Mouse (Mus musculus) forebrain, embryonic 14.5 days (tissue): ENCODE data around the gene Sipa1l1. TPM values are rescaled to one million over a fixed set of nuclear protein-coding genes. Genes with fewer than 3 reads are reported as not detected.

Experiments
- ATAC-seq: fragments of 200-750 bp; cut with Nextera tagmentation; 2 replicates; pipeline ENCODE4 v1.8.0; 2017; ENCODE audit warnings: mild to moderate bottlenecking, moderate library complexity
- DNase-seq: peaks from one replicate; pipeline ENCODE4 v3.0.0-alpha.2; 2015; ENCODE audit warnings: low spot score
- H3K27ac ChIP-seq: fragments of 300-500 bp; sonication (generic); 2 replicates; pipeline ENCODE4 v1.5.1; 2014; ENCODE audit warnings: low read depth, mild to moderate bottlenecking, control low read depth, low read length, moderate library complexity
- H3K27me3 ChIP-seq: fragments of 300-500 bp; sonication (generic); replicated peaks from 2 replicates; pipeline ENCODE4 v1.6.1; 2014; ENCODE audit warnings: low read length, control low read depth, mixed read lengths; ENCODE audit not compliant: control insufficient read depth, insufficient read depth
- H3K36me3 ChIP-seq: fragments of 300-500 bp; sonication (generic); 2 replicates; pipeline ENCODE4 v1.6.1; 2014; ENCODE audit warnings: low read length, control low read depth; ENCODE audit not compliant: control insufficient read depth, insufficient read depth
- H3K4me1 ChIP-seq: fragments of 300-500 bp; sonication (generic); 2 replicates; pipeline ENCODE4 v1.6.1; 2014; ENCODE audit warnings: antibody characterized with exemption, low read length, control low read depth; ENCODE audit not compliant: control insufficient read depth, insufficient read depth
- H3K4me2 ChIP-seq: fragments of 300-500 bp; sonication (generic); 2 replicates; pipeline ENCODE4 v1.6.1; 2014; ENCODE audit warnings: mild to moderate bottlenecking, control low read depth, low read length
- H3K4me3 ChIP-seq: fragments of 300-500 bp; sonication (generic); 2 replicates; pipeline ENCODE4 v1.5.1; 2014; ENCODE audit warnings: low read depth, low read length, control low read depth
- H3K9ac ChIP-seq: fragments of 300-500 bp; sonication (generic); 2 replicates; pipeline ENCODE4 v1.6.1; 2014; ENCODE audit warnings: mild to moderate bottlenecking, low read length, control low read depth, moderate library complexity
- H3K9me3 ChIP-seq: fragments of 300-500 bp; sonication (generic); replicated peaks from 2 replicates; pipeline ENCODE4 v1.6.1; 2016; ENCODE audit warnings: low read length, control low read depth, mixed read lengths; ENCODE audit not compliant: control insufficient read depth
- WGBS: fragments of 180-500 bp; shearing (Covaris S2); extraction: QIAGEN DNeasy Blood & Tissue Kit; methylation state at CpG from one replicate; pipeline ENCODE4 v1.1.7; 2014; 5-methylcytosine and 5-hydroxymethylcytosine counted together
- polyA plus RNA-seq: library from polyadenylated mRNA; unstranded; fragments of >200 nt; fragmentation: Nextera tagmentation; extraction: Ambion mirVana; gene quantifications from 2 replicates; pipeline ENCODE4 v1.2.1, GENCODE M21; 2014

The Sipa1l1 gene
- polyA plus RNA-seq, 1 experiment from 2014 or later: 13.5 TPM

- H3K4me1 ChIP-seq: no peaks in the 10 kb centered on the region
- no peak overlapping the region for H3K4me2 ChIP-seq
- DNase-seq: no peak
- no peaks in the 10 kb centered on the region for H3K27me3 ChIP-seq
- no peaks in the 10 kb centered on the region for H3K9me3 ChIP-seq
- H3K36me3 ChIP-seq: peaks cover 16% of the 10 kb centered on the region
- H3K9ac ChIP-seq: no peak overlapping the region
- H3K27ac ChIP-seq: no peak overlapping the region
- 92% methylated on average over 2 of the region's 2 CpGs for WGBS
- no peak for ATAC-seq
- no peak overlapping the region for H3K4me3 ChIP-seq
Measured at GRCm38 (mm10) chr12:82452428-82452827, 283.3 kb downstream of the Sipa1l1 start.

DNA sequence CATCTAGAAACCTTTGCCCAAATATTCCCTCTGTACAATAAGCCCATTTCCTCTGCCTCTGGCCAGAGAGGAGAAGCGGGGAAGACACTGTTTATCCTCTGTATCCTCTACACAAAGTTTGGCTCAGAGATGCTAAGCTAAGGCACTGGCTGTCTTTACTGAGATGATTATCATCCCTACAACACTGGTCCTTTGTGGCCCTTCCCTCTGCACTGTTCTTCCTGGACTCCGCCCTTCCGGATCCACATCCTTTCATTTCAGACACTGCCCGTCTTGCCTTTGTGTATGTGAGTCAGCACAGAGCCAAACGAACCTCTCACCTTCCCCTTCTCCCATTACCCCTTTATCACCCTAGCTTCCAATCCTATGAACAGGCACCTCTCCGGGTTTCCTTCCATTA, 285.3 kb downstream of the Sipa1l1 start:
- DNase-seq: no peak
- no peak overlapping the region for H3K27ac ChIP-seq
- no peak overlapping the region for H3K4me2 ChIP-seq
- no peak for ATAC-seq
- H3K4me1 ChIP-seq: no peaks in the 10 kb centered on the region
- H3K36me3 ChIP-seq: no peaks in the 10 kb centered on the region
- no peaks in the 10 kb centered on the region for H3K9me3 ChIP-seq
- no peaks in the 10 kb centered on the region for H3K27me3 ChIP-seq
- WGBS: 86% methylated on average over 6 of the region's 6 CpGs
- H3K4me3 ChIP-seq: no peak overlapping the region
- H3K9ac ChIP-seq: no peak overlapping the region

- Histone ChIP-seq H3K9me3 (no peaks in the 10 kb centered on the region), H3K4me1 (no peaks in the 10 kb centered on the region), H3K27ac (no peak overlapping the region), H3K36me3 (no peaks in the 10 kb centered on the region), H3K4me2 (no peak overlapping the region), H3K9ac (no peak overlapping the region), H3K4me3 (no peak overlapping the region), H3K27me3 (no peaks in the 10 kb centered on the region)
- ATAC-seq (no peak), DNase-seq (no peak)
- WGBS: 88% methylated on average over 10 of the region's 10 CpGs
Measured at GRCm38 (mm10) chr12:82455700-82456413, 286.7 kb downstream of the Sipa1l1 start.

DNA sequence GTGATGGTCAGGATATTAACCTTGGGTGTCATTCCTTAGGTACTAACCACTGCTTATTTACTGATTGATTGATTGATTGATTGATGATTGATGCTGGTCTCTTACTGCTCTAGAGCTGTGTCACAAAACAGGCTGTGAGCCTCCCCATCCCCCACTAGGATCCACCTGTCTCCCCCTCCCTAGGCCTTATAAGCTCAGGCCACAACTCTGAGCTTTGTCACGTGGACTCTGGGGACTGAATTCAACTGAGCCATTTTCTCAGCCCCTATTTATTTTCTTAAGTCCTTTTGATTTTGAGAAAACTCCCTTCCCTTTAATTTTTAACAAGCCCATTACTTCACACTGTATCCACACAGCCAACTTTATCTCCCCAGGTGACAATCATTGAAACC, 287.3 kb downstream of the Sipa1l1 start:
- 53% methylated on average over 1 of the region's 1 CpGs for WGBS
- no peaks in the 10 kb centered on the region for H3K9me3 ChIP-seq
- no peaks in the 10 kb centered on the region for H3K36me3 ChIP-seq
- DNase-seq (no peak), ATAC-seq (no peak)
- no peaks in the 10 kb centered on the region for H3K27me3 ChIP-seq
- no peak overlapping the region for H3K27ac ChIP-seq
- H3K4me2 ChIP-seq: no peak overlapping the region
- no peak overlapping the region for H3K9ac ChIP-seq
- H3K4me1 ChIP-seq: no peaks in the 10 kb centered on the region
- no peak overlapping the region for H3K4me3 ChIP-seq

GRCm38 (mm10) chr12:82457609-82458008, 288.5 kb downstream of the Sipa1l1 start:
- 0 out of 2 replicates have a peak, but pooled peaks have one; percentile 42 for ATAC-seq
- no peak overlapping the region for H3K27ac ChIP-seq
- H3K4me2 ChIP-seq: no peak overlapping the region
- H3K27me3 ChIP-seq: no peaks in the 10 kb centered on the region
- no peaks in the 10 kb centered on the region for H3K36me3 ChIP-seq
- no peaks in the 10 kb centered on the region for H3K9me3 ChIP-seq
- H3K4me1 ChIP-seq: no peaks in the 10 kb centered on the region
- 87% methylated on average over 6 of the region's 6 CpGs for WGBS
- no peak overlapping the region for H3K4me3 ChIP-seq
- no peak overlapping the region for H3K9ac ChIP-seq
- DNase-seq: no peak

GRCm38 (mm10) chr12:82458017-82458416, 288.9 kb downstream of the Sipa1l1 start:
- peak; percentile 60 for DNase-seq
- no peaks in the 10 kb centered on the region for H3K27me3 ChIP-seq
- H3K9me3 ChIP-seq: no peaks in the 10 kb centered on the region
- no peaks in the 10 kb centered on the region for H3K4me1 ChIP-seq
- WGBS: 83% methylated on average over 8 of the region's 8 CpGs
- no peak for ATAC-seq
- H3K4me2 ChIP-seq: no peak overlapping the region
- H3K36me3 ChIP-seq: no peaks in the 10 kb centered on the region
- no peak overlapping the region for H3K27ac ChIP-seq
- H3K9ac ChIP-seq: no peak overlapping the region
- no peak overlapping the region for H3K4me3 ChIP-seq

DNA sequence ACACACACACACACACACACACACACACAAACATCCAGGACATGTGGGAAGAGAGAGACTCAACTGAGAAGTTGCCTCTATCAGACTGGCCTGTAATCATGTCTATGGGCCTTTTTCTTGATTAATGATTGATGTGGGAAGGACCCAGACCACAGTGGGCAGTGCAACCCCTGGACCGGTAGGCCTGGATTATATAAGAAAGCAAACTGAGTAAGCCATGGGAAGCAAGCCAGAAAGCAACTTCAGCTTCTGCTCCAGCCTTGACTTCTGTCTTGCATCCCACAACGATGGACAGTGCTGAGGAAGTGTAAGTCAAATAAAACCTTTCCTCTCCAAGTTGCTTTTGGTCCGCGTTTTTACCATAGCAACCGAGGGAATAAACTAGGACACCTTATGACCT, 298.1 kb downstream of the Sipa1l1 start:
- H3K36me3 ChIP-seq: no peaks in the 10 kb centered on the region
- H3K4me1 ChIP-seq: no peaks in the 10 kb centered on the region
- H3K27me3 ChIP-seq: no peaks in the 10 kb centered on the region
- H3K27ac ChIP-seq: no peak overlapping the region
- H3K4me2 ChIP-seq: no peak overlapping the region
- DNase-seq: no peak
- no peaks in the 10 kb centered on the region for H3K9me3 ChIP-seq
- H3K9ac ChIP-seq: no peak overlapping the region
- WGBS: 89% methylated on average over 5 of the region's 5 CpGs
- ATAC-seq: no peak
- H3K4me3 ChIP-seq: no peak overlapping the region

DNA sequence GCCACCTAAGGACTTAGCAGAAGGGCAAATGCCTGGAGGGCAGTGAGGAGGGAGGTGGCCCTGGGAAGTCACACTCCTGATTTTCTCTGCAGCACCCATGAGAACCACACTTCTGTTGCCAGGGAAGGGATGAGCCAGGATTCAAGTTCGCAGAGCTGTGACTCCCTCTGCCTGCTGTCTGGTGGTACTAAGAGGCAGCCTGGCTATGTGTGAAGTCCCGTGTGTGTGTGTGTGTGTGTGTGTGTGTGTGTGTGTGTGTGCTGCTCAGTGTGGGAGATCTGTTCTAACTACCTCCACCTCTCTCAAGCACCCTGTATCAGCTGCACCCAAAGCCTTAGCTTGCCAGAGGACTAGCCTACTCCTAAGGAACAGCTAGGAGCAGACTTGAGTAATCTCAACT, 298.5 kb downstream of the Sipa1l1 start:
- no peak for ATAC-seq

DNA sequence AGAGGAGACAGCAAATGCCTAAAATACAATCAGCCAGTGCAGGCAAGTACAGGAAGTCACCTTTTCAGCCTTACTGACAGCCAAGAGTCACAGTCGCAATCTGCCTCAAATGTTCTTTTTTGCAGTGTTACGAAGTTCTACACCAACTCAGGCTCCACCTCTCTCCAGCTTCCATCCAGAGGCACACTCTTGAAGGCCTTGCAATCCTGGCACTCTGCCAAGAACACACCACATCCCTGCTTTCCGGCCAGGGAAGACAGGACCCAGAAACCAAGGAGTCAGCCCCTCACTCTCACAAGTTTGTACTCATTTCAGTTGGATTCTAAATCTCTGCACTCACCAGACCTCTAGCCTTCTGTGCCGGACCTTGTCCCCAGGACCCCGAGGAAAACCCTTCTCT, 299.3 kb downstream of the Sipa1l1 start:
- ATAC-seq (no peak), DNase-seq (peak; percentile 43)
- 66% methylated on average over 5 of the region's 5 CpGs for WGBS
- H3K9me3 ChIP-seq: no peaks in the 10 kb centered on the region
- no peaks in the 10 kb centered on the region for H3K36me3 ChIP-seq
- no peak overlapping the region for H3K4me3 ChIP-seq
- no peaks in the 10 kb centered on the region for H3K27me3 ChIP-seq
- H3K9ac ChIP-seq: no peak overlapping the region
- H3K4me2 ChIP-seq: no peak overlapping the region
- no peak overlapping the region for H3K27ac ChIP-seq
- no peaks in the 10 kb centered on the region for H3K4me1 ChIP-seq

More for the DNA sequence above, 298.5 kb downstream of the Sipa1l1 start:
- no peak overlapping the region for H3K4me3 ChIP-seq
- no peak overlapping the region for H3K27ac ChIP-seq
- H3K36me3 ChIP-seq: no peaks in the 10 kb centered on the region
- no peaks in the 10 kb centered on the region for H3K4me1 ChIP-seq
- 63% methylated on average over 2 of the region's 2 CpGs for WGBS
- H3K27me3 ChIP-seq: no peaks in the 10 kb centered on the region
- no peak overlapping the region for H3K4me2 ChIP-seq
- no peaks in the 10 kb centered on the region for H3K9me3 ChIP-seq
- no peak for DNase-seq
- no peak overlapping the region for H3K9ac ChIP-seq
